Mouse (Mus musculus): Measurements from ENCODE around the gene Scube2. TPM values are rescaled to one million over a fixed set of nuclear protein-coding genes. Genes with fewer than 3 reads are reported as not detected.
A peak's percentile ranks its signal among the peaks of the same experiment; 100 is the strongest.

The Scube2 gene
- polyA plus RNA-seq, 1 experiment from 2014 or later, result 0.05 TPM

DNA sequence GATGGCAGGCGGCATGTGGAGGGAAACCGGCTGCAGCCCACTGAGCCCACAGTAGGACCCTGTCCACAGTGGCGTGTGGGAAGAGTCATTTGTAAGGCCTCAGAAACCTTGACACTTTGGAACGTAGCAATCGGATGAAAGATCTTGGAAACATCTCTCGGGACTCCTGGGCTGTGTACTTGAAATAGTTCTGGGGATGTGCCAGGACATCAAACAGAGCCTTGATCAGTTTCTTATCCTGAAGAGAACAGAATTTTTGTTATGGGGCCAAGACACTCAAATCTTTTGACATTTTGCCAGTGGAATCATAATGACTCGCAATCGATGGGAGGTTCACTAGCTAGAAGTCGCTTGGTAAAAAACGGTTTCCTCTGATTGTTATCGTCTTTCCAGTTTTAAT, 66.3 kb downstream of the Scube2 start:
- 77% methylated on average over 11 of the region's 11 CpGs for WGBS (ENCODE audit: insufficient replicate concordance)
- H3K9me3 ChIP-seq (replicated peaks), result no peaks in the 10 kb centered on the region
- ATAC-seq (ENCODE audit: insufficient read depth), result no peak
- H3K9ac ChIP-seq, result no peak overlapping the region
- H3K4me3 ChIP-seq (replicated peaks), result no peak overlapping the region
- no peak overlapping the region for H3K4me2 ChIP-seq
- 0 out of 2 replicates have a peak, but pooled peaks cover 3% of the 10 kb centered on the region for H3K4me1 ChIP-seq (replicated peaks)
- no peaks in the 10 kb centered on the region for H3K36me3 ChIP-seq (replicated peaks)
- peaks cover 23% of the 10 kb centered on the region for H3K27me3 ChIP-seq
- no peak overlapping the region for H3K27ac ChIP-seq (replicated peaks)

DNA sequence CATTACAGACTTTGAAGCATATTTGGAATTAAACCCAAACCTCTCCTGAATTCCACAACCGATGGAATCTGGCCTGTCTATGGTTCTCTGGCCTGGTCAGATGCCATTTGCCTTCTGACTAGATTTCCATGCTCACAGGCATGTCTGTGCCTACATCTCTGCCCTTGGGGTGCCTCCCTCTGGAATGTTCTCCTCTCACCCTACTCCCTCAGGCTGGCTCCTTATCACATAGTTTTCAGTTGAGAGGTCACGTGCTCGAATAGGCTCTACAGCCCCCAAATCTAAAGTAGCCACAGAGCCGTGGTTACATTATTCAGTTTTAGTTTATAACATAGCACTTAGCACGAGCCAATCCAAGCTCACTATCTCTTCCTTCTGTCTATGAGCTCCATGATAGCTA, 69.9 kb downstream of the Scube2 start:
- Histone ChIP-seq H3K27me3 (peaks cover 6% of the 10 kb centered on the region; the same call in 1 of the 2 replicates), H3K36me3 (replicated peaks) (no peaks in the 10 kb centered on the region), H3K4me3 (replicated peaks) (no peak overlapping the region), H3K27ac (replicated peaks) (no peak overlapping the region), H3K9me3 (replicated peaks) (no peaks in the 10 kb centered on the region), H3K9ac (no peak overlapping the region), H3K4me2 (no peak overlapping the region), H3K4me1 (replicated peaks) (0 out of 2 replicates have a peak, but pooled peaks cover 3% of the 10 kb centered on the region)
- 37% methylated on average over 5 of the region's 5 CpGs for WGBS (ENCODE audit: insufficient replicate concordance)
- no peak for ATAC-seq (ENCODE audit: insufficient read depth)

DNA sequence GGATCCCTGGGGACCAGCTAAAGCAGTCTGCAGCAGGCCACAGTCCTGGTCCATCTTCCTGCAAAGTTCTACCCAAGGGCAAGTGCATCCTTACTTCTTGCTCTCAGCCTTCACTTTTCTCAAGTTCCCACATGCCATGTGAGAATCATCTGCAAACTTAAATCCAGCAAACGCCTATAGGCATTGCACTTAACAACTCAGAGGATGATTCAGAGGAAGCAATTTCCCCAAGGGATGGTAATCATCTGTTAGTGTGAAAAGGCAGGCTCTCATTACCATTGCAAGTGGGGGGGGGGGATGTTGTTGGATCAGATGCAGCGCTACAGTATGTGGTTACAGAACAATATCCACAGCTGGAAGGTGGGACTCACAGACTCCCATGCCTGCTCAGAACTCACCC, 70.9 kb downstream of the Scube2 start:
- no peak overlapping the region for H3K27ac ChIP-seq (replicated peaks)
- ATAC-seq (ENCODE audit: insufficient read depth), result no peak
- 0 out of 2 replicates have a peak, but pooled peaks cover 3% of the 10 kb centered on the region for H3K27me3 ChIP-seq

DNA sequence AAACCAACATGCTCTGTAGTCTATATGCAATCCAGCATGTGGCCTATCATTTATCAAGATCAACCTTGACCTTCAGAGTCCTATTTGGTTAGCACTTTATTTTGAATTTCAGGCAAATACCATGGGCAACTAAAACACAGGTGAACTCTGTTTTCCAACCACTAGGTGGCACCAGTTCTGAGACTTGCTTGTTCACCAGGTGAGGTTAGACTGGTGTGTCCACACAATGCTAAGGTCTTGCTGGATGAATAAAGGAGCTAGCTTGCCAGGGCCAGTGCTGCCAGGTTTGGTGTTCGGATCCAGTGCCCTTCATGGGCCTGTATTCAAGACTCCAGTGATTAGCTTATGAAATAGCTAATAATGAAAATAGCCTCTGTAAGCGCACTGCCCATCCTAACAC, 72.7 kb downstream of the Scube2 start:
- WGBS (ENCODE audit: insufficient replicate concordance), result 59% methylated on average over 2 of the region's 2 CpGs
- no peak overlapping the region for H3K4me3 ChIP-seq (replicated peaks)

More for the DNA sequence above, 70.9 kb downstream of the Scube2 start:
- Histone ChIP-seq H3K4me1 (replicated peaks) (0 out of 2 replicates have a peak, but pooled peaks cover 3% of the 10 kb centered on the region), H3K4me2 (no peak overlapping the region), H3K9me3 (replicated peaks) (no peaks in the 10 kb centered on the region), H3K4me3 (replicated peaks) (no peak overlapping the region), H3K9ac (no peak overlapping the region), H3K36me3 (replicated peaks) (no peaks in the 10 kb centered on the region)
- 58% methylated on average over 2 of the region's 2 CpGs for WGBS (ENCODE audit: insufficient replicate concordance)

DNA sequence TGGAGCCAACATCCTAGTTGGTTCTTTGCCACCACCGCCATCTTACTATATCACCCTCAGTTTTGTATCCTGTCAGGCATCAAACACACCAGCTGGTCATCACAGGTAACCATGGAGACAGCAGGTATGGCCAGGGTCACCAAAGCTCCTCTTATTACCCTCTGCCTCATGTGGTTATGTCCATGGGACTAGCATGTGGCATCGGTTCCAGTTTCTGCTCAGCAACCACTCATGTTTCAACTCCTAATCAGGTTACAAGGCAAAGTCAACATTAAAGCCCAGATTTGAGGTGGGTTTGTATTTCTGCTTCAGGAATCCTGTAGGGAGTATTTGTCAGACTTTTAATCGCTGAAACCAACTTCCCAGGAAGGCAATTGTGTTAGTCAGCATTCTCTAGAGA, 74.7 kb downstream of the Scube2 start:
- H3K4me2 ChIP-seq, result no peak overlapping the region
- 0 out of 2 replicates have a peak, but pooled peaks cover 3% of the 10 kb centered on the region for H3K4me1 ChIP-seq (replicated peaks)
- no peak overlapping the region for H3K27ac ChIP-seq (replicated peaks)
- H3K9me3 ChIP-seq (replicated peaks), result no peaks in the 10 kb centered on the region
- no peak overlapping the region for H3K4me3 ChIP-seq (replicated peaks)
- WGBS (ENCODE audit: insufficient replicate concordance), result 54% methylated on average over 3 of the region's 3 CpGs
- no peaks in the 10 kb centered on the region for H3K36me3 ChIP-seq (replicated peaks)
- H3K9ac ChIP-seq, result no peak overlapping the region
- H3K27me3 ChIP-seq, result no peaks in the 10 kb centered on the region
- ATAC-seq (ENCODE audit: insufficient read depth), result no peak

More for the DNA sequence above, 72.7 kb downstream of the Scube2 start:
- Histone ChIP-seq H3K4me2 (no peak overlapping the region), H3K36me3 (replicated peaks) (no peaks in the 10 kb centered on the region), H3K27ac (replicated peaks) (no peak overlapping the region), H3K4me1 (replicated peaks) (0 out of 2 replicates have a peak, but pooled peaks cover 3% of the 10 kb centered on the region), H3K9me3 (replicated peaks) (no peaks in the 10 kb centered on the region), H3K9ac (no peak overlapping the region), H3K27me3 (no peaks in the 10 kb centered on the region)
- ATAC-seq (ENCODE audit: insufficient read depth), result no peak

DNA sequence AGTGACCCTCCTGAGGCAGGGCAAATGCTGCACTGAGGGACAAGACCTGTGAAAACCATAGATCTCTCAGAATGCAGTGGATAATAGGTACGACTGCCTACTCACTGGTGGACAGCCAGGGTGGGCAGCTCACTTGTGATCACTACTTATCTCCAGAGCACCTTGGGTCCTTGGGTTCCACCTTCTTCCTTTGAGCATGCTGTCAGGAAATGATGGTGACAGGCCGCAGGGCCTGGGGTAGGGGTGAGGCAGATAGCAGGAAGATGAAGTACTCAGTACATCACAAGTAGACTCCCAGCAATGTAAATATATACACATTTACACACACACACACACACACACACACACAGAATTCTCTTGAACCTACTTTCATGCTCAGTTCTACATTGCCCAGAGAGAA, 77.6 kb downstream of the Scube2 start:
- H3K4me1 ChIP-seq (replicated peaks), result no peaks in the 10 kb centered on the region
- ATAC-seq (ENCODE audit: insufficient read depth), result no peak
- no peak overlapping the region for H3K4me3 ChIP-seq (replicated peaks)
- no peaks in the 10 kb centered on the region for H3K36me3 ChIP-seq (replicated peaks)
- WGBS (ENCODE audit: insufficient replicate concordance), result 25% methylated on average over 2 of the region's 2 CpGs
- no peak overlapping the region for H3K9ac ChIP-seq
- H3K9me3 ChIP-seq (replicated peaks), result no peaks in the 10 kb centered on the region
- peaks cover 18% of the 10 kb centered on the region for H3K27me3 ChIP-seq
- no peak overlapping the region for H3K27ac ChIP-seq (replicated peaks)
- H3K4me2 ChIP-seq, result no peak overlapping the region

- no peak for ATAC-seq (ENCODE audit: insufficient read depth)
- H3K27me3 ChIP-seq, result peaks cover 61% of the 10 kb centered on the region
Observed at GRCm38 (mm10) chr7:109783281-109783680, 82.2 kb downstream of the Scube2 start.

GRCm38 (mm10) chr7:109781470-109782203, 83.8 kb downstream of the Scube2 start, which contains the start of gene Nrip3:
TSS of gene Nrip3 (minus strand) at chr7:109782025.
- Histone ChIP-seq H3K4me1 (replicated peaks) (peaks cover 16% of the 10 kb centered on the region), H3K36me3 (replicated peaks) (no peaks in the 10 kb centered on the region), H3K27me3 (peaks cover 74% of the 10 kb centered on the region), H3K27ac (replicated peaks) (no peak within 1 kb of the TSS), H3K4me3 (replicated peaks) (peak within 1 kb of the TSS; percentile 55), H3K9ac (peak within 1 kb of the TSS; percentile 40; the same call in 1 of the 2 replicates), H3K4me2 (peak within 1 kb of the TSS; percentile 88), H3K9me3 (replicated peaks) (no peaks in the 10 kb centered on the region)
- 3% methylated on average over 52 of the region's 52 CpGs for WGBS (ENCODE audit: insufficient replicate concordance)
- peak; percentile 80 for ATAC-seq (ENCODE audit: insufficient read depth)

More at GRCm38 (mm10) chr7:109783281-109783680, 82.2 kb downstream of the Scube2 start:
- Histone ChIP-seq H3K36me3 (replicated peaks) (no peaks in the 10 kb centered on the region), H3K27ac (replicated peaks) (no peak overlapping the region), H3K9me3 (replicated peaks) (no peaks in the 10 kb centered on the region), H3K4me1 (replicated peaks) (peaks cover 16% of the 10 kb centered on the region), H3K4me2 (no peak overlapping the region), H3K9ac (no peak overlapping the region), H3K4me3 (replicated peaks) (no peak overlapping the region)
- 46% methylated on average over 7 of the region's 7 CpGs for WGBS (ENCODE audit: insufficient replicate concordance)

DNA sequence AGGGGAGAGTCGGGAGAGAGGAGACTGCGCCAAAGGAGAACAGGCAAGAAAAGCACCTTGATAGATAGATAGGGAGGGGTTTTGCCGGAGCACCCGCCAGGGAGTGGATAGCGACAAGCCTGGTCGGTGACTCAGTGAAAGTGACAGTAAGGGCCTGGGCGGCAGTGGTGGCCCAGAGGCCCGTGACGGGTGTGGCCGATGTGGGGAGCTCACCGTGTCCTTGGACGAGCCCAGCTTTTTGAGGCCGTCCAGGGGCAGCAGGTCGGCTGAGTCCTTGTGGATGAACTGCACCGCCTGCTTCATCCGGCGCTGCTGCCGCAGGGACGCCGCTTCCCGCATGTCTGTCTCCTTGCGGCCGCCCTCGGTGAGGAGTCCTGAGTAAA, 84.4 kb downstream of the Scube2 start:
- WGBS (ENCODE audit: insufficient replicate concordance), result 2% methylated on average over 24 of the region's 24 CpGs

DNA sequence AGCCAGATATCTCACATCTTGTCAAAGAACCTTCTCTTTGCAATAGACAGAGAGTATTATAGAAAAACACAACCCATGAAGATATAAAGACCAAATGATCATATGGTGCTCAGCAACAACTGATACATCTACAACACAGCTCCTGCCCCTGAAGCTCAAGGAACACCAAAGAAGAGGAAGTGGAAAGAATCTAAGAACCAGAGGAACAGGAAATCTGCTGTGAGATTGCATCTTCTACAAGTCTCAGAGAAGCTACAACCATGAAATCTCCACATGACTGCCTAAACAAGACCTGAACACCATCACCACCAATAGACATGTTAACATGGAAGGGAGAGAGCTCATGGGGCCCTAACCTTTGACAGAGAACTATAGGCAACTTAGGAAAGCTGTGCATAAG, 93.2 kb downstream of the Scube2 start:
- Histone ChIP-seq H3K4me1 (replicated peaks) (peaks cover 22% of the 10 kb centered on the region), H3K9ac (no peak overlapping the region), H3K27me3 (peaks cover 4% of the 10 kb centered on the region; the same call in 1 of the 2 replicates), H3K4me2 (no peak overlapping the region), H3K9me3 (replicated peaks) (no peaks in the 10 kb centered on the region), H3K27ac (replicated peaks) (no peak overlapping the region), H3K4me3 (replicated peaks) (no peak overlapping the region), H3K36me3 (replicated peaks) (no peaks in the 10 kb centered on the region)
- no peak for ATAC-seq (ENCODE audit: insufficient read depth)

More for the DNA sequence above, 84.4 kb downstream of the Scube2 start:
- peak overlapping the region; percentile 88 for H3K4me2 ChIP-seq
- no peaks in the 10 kb centered on the region for H3K9me3 ChIP-seq (replicated peaks)
- peak overlapping the region; percentile 40; the same call in 1 of the 2 replicates for H3K9ac ChIP-seq
- no peak overlapping the region for H3K27ac ChIP-seq (replicated peaks)
- no peaks in the 10 kb centered on the region for H3K36me3 ChIP-seq (replicated peaks)
- peak; percentile 73 for ATAC-seq (ENCODE audit: insufficient read depth)
- peaks cover 16% of the 10 kb centered on the region for H3K4me1 ChIP-seq (replicated peaks)
- H3K4me3 ChIP-seq (replicated peaks), result peak overlapping the region; percentile 55
- H3K27me3 ChIP-seq, result peaks cover 74% of the 10 kb centered on the region

DNA sequence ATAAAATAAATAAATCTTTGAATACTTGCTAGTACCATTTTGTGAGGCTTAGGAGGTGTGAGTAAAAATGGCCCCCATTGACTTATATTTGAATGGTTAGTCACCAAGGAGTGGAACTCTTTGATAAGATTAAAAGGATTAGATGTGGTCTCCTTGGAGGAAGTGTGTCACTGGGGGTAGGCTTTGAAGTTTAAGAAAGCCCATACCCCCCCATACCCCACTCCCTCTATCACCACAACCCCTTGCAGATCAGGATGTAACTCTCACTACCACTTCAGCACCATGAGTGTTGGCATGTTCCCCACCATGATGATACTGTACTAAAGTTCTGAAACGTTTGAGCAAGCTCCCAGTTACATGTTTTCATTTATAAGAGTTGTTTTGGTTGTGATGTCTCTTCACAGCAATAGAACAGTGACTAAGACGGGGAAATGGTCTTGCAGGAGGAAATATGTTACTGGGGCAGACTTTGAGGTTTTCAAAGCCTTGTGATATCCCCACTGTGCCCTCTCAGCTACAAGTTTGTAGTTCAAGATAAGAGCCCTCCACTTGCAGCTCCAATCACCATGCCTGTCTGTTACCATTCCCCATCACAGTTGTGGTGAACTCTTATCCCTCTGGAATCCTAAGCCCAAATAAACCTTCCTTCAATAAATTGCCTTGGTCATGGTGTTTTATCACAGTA, 96.6 kb downstream of the Scube2 start:
- no peak for ATAC-seq (ENCODE audit: insufficient read depth)
- 10% methylated on average over 2 of the region's 2 CpGs for WGBS (ENCODE audit: insufficient replicate concordance)
- no peak overlapping the region for H3K27ac ChIP-seq (replicated peaks)
- no peaks in the 10 kb centered on the region for H3K27me3 ChIP-seq
- no peak overlapping the region for H3K9ac ChIP-seq
- no peaks in the 10 kb centered on the region for H3K9me3 ChIP-seq (replicated peaks)
- no peak overlapping the region for H3K4me2 ChIP-seq
- no peaks in the 10 kb centered on the region for H3K36me3 ChIP-seq (replicated peaks)
- H3K4me3 ChIP-seq (replicated peaks), result no peak overlapping the region
- peaks cover 31% of the 10 kb centered on the region for H3K4me1 ChIP-seq (replicated peaks)

Measured in liver, embryonic 15.5 days (tissue).